Mouse (Mus musculus): ENCODE measurements around the gene Tfec.

Gene Tfec

GRCm38 (mm10) chr6:16794036-16794435 lies 104.2 kb downstream of the Tfec start:
- ATAC-seq (ENCODE audit: low TSS enrichment) = no peak

GRCm38 (mm10) chr6:16785166-16785565 lies 113.1 kb downstream of the Tfec start:
- no peak for ATAC-seq (ENCODE audit: low TSS enrichment)
